Mouse (Mus musculus): ENCODE results near the gene Adgrg1. TPM values are rescaled to one million over a fixed set of nuclear protein-coding genes. Genes with fewer than 3 reads are reported as not detected.

The Adgrg1 gene
- polyA plus RNA-seq, 2 experiments from 2014 or later: 1.8 to 2.8 TPM

GRCm38 (mm10) chr8:94978131-94978530 is 3.6 kb downstream of the Adgrg1 start:
- ATAC-seq: no peak

GRCm38 (mm10) chr8:94978593-94979319 is 4.2 kb downstream of the Adgrg1 start:
- no peak for ATAC-seq

- ATAC-seq: no peak
These were observed 5.6 kb downstream of the Adgrg1 start for GRCm38 (mm10) chr8:94980176-94980575.

GRCm38 (mm10) chr8:94980976-94981375 is 6.4 kb downstream of the Adgrg1 start:
- ATAC-seq: no peak

DNA sequence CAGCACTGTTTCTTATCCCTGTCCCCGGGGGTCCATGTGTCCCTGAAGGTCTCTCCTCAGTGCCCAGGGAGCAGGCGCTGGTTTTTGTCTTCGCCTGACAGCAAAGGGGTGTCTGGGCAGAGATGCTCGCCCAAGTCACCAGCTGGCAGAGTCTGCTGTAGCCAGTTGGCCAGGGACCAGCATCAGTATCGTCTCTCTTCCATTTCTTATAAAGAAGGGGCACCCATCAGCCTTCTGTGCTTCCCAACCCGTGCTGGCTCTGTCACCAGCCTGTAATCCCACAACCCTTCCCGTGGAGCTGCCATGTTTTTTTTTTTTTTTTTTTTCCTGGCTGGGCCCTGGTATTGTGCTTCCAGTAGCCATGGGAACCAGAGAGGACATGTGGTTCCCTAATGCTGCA is 7.3 kb downstream of the Adgrg1 start:
- ATAC-seq: no peak

DNA sequence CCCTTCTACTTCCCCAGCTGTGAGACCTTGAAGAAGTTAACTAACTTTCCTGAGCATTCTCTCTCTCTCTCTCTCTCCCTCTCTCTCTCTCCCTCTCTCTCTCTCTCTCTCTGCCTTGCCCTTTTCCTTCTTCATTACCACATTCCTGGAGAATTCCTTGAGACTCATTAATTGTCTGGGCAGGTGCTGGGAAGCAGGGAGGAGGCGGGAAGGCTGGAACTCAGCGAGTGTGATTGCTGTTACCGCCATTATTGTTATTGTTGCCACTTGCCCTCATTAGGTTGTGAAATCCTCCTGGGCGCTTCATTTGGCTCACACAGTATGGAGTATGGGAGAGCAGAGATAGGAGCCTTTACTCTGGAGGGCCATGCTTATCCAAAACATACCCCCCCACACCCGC is 8.6 kb downstream of the Adgrg1 start:
- no peak for ATAC-seq

DNA sequence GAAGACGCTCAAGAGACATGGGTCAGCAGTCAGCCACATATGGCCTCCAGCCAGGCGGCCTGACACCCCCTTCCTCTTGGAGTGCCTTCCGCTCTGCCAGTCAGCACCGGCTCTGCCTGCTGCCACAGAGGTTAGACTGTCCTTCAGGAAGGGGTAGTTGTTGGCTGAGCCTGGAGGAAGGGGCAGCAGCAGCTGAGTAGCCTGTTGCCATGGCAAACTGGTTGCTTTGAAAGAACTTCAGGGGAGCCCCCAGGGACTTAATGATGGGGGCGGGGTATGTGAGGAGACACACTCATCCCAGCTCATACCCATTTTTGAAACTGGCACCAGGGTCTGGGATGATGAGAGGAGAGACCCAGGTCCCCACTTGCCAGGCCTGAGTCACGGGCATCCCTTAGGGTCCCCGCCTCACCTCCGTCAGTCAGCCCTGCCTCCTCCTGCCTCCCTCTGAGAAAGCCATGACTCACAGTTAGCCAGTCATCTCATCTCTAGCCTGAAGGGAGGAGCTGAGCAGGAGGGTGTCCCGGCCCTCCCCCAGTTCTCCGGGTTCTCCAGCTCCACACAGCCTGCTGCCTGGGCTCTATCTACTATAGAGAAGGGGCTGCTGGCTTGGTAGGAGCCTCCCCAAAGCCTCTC is 9.4 kb downstream of the Adgrg1 start:
- ATAC-seq: no peak

- no peak for ATAC-seq
These were observed 10.5 kb downstream of the Adgrg1 start for GRCm38 (mm10) chr8:94985023-94985422.

GRCm38 (mm10) chr8:94986676-94987075 is 12.1 kb downstream of the Adgrg1 start:
- no peak for ATAC-seq

DNA sequence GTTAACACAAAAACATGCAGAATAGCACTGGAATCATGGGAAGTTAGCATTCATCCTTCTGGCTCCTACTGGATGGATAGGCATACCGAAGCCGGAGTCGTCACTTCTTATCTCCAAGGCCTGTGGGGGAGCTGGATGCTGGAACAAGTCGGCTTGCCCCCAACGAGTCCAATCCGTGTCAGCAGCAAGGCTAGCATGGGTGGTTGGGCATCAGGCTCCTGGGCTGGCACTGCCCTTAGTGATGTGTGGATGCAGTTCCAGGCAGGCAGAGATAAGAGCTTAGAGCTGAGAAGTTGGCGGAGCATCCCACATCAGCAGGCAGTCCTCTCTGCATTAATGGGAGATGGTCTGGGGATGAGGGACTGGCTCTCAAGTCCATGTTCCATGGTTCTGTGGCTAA is 13.0 kb downstream of the Adgrg1 start:
- ATAC-seq: no peak

DNA sequence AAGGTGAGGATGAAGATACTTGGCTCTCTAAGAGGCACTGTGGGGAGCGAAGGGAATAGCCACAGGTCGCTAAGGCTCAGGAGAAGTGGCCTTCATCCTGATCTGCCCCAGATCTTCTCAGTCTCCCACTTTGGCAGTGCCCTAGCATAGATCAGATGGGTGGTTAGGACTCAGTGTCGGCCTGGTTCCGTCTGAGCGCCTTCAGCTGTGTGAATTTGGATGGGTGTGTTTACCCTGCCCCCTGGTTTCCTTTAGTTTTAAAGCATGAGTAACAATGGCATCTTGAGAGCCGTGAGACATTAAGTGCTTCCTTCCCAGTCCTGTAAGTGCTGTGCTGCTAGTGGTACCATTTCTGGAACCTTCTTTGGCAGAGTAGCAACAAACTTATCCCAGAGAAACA is 14.1 kb downstream of the Adgrg1 start:
- no peak for ATAC-seq

DNA sequence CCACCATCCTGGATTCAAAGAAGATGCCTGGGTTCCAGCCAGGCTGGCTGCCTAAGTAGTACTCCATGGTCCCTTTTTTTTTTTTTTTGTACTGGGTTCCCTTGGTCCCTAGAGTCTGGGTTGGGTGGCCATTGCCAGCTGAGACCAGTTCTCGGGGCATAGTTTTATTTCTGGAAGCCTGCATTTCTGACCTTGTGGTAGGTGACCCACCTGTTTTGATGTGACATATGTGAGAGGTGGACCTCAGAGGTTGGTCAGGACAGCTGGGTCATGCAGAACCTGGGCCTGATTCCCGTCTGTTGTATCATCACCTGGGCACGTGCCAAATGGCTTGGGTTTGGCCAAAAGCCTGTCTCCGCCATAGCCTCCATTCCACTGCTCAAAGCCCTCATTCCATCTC is 15.2 kb downstream of the Adgrg1 start:
- no peak for ATAC-seq

GRCm38 (mm10) chr8:94990598-94991453 is 16.3 kb downstream of the Adgrg1 start:
- no peak for ATAC-seq

DNA sequence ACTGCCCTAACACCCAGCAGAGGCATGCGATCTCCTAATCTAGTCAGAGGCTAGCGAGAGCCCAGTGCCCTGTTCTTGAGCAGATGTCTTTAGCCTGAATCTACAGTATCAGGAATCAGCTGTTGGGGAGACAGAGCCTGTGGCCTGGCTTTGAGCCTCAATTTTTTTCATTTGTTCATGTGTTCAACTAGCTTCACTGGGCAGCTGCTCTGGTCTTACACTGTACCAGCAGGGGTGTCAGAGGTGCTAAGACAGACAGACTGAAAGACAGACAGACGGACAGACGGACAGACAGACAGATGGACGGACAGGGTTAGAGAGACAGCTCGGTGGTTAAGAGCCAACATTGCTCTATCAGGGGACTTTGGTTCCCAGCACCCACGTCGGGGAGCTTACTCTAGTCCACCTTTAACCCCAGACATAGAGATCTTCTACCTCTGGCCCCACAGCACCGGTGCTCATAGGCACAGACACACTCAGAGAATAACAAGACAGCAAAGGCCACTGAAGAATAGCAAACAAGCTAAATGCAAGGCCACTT is 17.0 kb downstream of the Adgrg1 start:
- no peak for ATAC-seq

DNA sequence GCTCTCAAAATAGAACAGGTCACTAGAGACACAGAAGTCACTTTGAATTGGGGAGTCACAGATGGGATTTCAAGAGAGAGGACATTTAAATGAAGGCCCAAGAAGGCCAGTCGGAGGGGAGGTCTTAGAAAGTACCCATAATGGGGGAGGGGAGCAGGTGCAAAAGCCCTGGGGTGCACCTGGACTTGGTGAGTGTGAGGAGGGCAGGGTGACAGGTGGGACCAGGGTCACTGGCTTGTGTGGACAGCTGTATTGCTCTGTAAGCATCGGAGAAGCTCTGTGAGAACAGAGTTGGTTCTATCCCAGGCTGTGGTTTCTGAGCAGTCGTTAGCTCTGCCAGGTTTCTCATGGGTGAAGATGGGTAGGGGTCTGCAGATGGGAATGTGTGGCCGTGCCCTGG is 17.5 kb downstream of the Adgrg1 start:
- ATAC-seq: no peak

GRCm38 (mm10) chr8:94992534-94992933 is 18.0 kb downstream of the Adgrg1 start:
- no peak for ATAC-seq

GRCm38 (mm10) chr8:94992996-94993724 is 18.6 kb downstream of the Adgrg1 start:
- ATAC-seq: no peak

GRCm38 (mm10) chr8:94994006-94994405 is 19.5 kb downstream of the Adgrg1 start:
- ATAC-seq: no peak

- ATAC-seq: no peak
These were observed 20.0 kb downstream of the Adgrg1 start for GRCm38 (mm10) chr8:94994510-94994909.

DNA sequence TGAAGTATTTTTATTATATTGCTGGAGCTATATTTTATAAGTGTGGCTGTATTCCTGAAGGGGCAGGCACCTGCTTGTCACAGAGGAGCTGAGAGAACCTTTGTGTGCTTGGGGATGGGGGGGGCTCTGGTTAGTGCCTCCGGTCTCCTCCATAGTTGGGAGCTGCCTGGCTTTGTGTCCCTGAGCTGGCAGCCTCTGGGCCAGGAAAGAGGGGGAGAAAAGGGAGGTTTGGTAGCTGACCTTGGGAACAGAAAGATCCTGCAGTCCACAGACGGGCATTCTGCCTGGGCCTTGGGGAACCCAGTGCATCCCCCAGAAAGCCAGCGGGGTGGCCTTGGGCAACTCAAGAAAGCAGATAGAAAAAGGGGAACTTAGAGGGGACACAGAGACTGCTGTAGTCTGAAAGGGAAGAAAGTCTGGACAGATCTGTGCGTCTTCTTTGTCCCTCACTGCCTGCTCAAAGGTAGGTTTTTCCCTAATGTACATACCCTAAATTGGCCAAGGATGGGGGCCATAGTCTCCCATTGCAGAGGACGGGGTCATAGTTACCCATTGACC is 20.9 kb downstream of the Adgrg1 start:
- ATAC-seq: no peak

DNA sequence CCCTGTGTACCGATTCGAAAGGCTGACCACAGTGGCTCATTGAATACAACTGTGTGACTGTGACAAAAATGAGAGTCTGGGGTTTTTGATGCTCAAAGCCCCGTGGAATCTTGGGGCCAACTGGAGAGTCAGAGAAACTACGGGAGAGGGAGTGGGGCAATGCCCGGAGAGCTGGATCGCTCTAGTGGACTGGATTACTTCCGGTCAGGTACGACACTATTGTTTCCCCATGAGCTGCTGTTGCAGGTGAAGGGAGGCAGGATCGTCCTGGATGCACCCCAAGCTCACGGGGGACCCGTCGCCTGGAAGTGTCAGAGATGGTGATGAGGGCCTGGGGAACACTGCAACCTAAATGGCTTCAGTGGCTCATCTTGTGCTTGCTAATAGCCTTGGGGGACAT is 21.5 kb downstream of the Adgrg1 start:
- ATAC-seq: no peak

Data from activated CD4-positive, CD25-positive, alpha-beta regulatory T cell, adult 4 months (primary cell).